Mouse (Mus musculus): ENCODE data around the gene Pip5k1c. TPM values are rescaled to one million over a fixed set of nuclear protein-coding genes. Genes with fewer than 3 reads are reported as not detected.

Pip5k1c gene
- total RNA-seq, 4 experiments from 2014 or later: 18.5 to 22.8 (median 21.9) TPM

DNA sequence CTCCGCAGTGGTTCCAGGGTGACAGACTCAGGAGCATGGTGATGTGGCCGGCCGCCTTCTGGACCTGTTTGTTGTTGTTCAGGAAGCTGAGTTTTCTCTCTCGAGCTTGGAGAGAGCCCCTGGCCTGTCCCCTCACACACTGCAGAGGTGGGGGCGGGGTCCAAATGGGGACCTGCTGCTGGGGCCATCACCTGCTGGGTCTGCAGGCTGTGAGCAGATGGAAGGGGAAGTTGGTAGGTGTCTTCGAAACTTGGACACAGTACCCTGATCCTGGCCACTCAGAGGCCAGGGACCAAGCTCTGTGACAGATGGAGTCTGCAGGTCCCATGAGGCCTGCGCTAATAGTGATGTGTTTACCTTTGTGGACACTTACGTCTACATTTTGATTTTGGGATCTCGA, 8.6 kb downstream of the Pip5k1c start:
- no peak for DNase-seq (ENCODE audit: low spot score in 2 of 2)

DNA sequence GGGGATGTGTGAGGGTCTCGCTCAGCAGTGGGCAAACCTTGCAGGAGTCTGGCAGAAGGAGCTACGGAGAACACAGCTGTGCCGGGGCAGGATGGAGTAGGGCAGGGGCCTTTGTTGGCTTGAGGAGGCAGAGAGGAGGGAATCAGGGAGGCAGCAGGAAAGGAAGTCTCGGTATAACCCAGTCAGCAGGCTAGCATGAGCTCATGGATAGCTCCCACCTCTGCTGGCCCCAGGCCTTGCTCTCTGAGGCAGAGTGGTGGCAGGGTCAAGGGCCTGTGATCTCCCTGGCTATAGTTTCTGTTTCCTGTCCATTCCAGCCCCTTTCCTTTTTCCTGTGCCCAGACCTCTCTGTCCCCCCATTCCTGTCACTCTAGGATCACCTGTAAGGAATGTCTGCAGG, 9.5 kb downstream of the Pip5k1c start:
- DNase-seq (ENCODE audit: low spot score in 2 of 2): no peak

DNA sequence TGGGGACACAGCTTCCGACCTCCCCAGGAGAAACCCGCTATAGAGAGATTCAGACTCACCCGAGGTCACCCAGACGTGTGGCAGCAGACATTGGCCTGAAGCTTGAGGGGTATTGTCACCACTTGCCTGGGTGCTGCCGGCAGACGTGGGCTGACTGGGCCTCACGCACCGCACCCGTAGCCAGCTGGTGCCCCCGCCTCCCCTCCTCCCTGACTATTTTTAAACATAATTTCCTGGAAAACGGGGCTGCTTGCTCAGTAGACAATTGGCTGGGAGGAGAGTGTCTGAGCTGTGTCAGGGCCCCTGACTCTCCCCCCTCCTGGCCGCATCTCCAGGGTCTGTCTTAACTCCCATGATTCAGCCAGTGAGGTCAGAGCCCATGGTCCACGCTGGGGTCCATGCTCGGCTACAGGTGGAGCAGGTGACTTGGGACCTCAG, 10.0 kb downstream of the Pip5k1c start:
- no peak for DNase-seq (ENCODE audit: low spot score in 2 of 2)

DNA sequence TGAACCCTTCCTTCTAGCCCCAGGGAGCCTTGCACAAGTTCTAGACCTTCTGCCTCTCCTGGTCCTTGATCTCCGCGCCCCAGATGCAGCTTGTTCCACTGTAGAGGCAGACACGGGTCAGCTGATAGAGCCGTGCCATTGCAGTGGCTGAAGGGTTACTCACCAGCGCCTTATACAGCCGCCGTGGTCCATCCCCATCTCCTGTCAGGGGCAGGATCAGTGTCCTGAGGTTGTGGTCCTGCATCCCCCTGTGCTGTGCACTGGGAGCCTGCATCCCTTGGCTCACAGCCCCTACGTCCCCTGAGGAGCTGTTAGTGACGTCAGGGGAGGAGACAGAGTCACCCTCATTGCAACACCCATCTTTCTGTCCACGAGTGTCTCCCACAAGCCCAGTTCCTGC, 10.5 kb downstream of the Pip5k1c start:
- no peak for DNase-seq (ENCODE audit: low spot score in 2 of 2)

DNA sequence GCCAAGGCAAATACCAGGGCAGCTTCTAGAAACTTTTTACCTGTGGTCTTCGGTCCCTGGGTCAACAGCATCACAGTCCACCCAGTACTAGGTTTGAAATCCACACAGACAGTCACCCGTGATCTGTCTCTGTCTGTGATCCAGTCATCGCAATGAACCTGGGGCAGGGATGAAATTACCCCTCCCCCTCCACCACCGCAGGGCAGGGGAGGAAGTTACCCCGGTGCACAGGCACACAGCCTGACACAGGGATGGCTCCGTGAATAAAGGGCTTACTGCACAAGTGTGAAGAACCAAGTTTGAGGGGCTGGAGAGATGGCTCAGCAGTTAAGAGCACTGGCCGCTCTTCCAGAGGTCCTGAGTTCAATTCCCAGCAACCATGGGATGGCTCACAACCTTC, 11.0 kb downstream of the Pip5k1c start:
- DNase-seq (ENCODE audit: low spot score in 2 of 2): no peak

DNA sequence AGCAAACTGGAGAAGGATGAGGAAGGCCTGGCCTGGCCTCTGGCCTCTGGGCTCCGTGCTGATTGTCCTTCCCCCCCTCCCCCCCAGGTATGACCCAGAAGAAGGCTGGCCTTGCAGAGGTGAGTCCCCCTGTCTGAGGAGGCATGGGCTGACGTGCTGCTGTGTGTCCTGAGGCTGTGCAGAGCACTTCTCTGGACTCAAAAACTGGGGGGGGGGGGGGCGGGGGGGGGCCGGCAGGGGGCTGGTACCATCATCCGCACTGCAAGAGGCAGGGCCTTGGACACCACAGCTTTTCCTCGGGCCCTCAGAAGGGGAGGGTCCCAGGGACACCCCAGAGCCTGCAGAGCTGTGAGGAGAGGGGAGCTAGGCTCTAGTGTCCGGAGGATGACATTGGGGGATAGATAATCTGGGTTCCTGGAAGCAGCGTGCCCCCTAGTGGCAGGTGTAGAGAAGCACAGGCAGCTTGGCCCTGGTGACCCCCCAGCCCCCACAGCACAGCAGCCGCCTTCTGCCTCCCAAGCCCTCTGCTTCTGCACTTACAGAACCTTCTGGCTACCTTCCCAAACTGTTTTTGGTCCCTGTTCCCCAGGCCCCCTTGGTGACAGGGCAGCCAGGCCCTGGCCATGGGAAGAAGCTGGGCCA, 12.0 kb downstream of the Pip5k1c start:
- DNase-seq (ENCODE audit: low spot score in 2 of 2): no peak

DNA sequence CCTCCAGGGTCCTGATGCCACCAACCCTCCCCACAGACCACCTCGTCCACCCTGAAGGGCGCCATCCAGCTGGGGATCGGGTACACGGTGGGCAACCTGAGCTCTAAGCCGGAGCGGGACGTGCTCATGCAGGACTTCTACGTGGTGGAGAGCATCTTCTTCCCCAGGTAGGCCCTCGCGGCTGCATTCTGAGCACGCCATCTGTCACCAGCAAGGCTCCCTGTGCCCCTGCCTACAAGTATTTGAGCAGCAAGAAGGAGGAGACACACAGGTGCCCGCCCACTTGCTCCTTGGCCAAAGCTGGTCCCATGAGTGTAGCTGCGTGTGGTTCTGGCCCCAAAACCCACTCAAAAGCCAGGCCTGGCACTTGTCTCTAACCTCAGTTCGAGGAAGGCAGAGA, 12.9 kb downstream of the Pip5k1c start:
- no peak for DNase-seq (ENCODE audit: low spot score in 2 of 2)

DNA sequence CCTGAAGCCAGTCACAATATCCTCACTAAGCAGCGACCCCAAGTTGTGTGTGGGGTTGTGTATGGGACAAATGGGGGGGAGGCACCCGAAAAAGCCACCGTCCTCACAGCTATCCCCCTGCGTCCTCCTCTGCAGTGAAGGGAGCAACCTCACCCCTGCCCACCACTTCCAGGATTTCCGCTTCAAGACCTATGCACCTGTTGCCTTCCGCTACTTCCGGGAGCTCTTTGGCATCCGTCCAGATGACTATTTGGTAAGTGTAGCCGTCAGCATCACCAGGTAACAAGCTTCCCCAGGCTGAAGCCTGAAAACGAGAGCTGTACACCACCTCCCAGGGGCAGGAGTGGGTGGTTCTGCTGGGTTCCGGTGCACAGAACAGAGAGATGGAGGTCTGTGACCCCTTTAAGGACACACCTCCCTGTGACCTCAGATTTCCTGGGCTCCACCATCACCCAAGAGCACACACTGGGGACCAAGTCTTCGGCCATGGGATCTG, 13.5 kb downstream of the Pip5k1c start:
- DNase-seq (ENCODE audit: low spot score in 2 of 2): no peak

DNA sequence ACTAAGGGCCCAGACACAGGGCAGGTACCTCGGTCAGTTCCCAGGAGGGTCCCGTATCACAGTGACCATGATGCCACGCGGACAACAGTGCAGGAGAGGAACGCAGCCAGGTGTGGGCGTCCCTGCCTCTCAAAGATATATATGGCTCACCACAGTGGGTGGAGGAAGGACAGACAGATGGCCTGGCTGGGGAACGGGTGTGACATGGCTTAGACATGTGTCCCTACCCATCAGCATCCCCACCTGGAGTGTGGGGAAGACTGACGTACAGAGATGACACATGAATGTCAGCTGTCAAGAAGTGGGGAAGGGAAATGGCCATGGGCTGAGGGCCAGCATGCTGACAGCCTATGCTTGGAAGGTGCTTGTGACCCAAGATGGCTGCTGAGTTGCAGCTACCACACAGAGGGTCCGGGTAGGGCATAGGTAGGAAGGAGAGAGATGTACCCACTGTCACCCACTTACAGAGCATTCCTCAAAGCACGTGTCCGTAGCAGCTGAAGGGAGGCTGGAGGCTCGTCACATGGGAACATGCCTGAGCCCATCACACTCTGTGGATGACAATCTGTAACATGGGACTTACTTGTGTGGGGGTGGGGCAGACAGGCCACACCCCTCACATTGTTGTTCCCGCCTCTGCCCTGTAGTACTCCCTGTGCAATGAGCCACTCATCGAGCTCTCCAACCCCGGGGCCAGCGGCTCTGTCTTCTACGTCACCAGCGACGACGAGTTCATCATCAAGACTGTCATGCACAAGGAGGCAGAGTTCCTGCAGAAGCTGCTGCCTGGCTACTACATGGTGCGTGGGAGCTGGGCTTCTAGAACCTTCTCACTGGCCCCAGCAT, 14.3 kb downstream of the Pip5k1c start:
- DNase-seq (ENCODE audit: low spot score in 2 of 2): no peak

DNA sequence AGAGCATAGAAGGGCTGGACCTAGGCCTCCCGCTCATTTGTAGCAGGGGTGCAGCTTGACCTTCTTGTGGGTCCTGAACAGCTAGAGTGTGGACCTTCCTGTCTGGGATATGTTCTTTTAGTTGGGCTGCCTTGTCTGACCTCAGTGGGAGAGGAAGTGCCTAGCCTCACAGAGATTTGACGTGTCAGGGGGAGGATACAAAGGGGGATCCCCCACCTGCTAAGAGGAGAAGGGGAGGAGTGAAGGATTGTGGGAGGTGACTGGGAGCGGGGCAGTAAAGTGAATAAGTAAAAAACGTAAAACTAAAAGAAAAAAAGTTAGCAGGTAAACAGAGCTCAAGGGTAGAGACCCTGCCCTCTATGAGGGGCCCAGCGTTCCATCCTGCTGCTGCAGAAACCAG, 16.8 kb downstream of the Pip5k1c start:
- DNase-seq (ENCODE audit: low spot score in 2 of 2): no peak

DNA sequence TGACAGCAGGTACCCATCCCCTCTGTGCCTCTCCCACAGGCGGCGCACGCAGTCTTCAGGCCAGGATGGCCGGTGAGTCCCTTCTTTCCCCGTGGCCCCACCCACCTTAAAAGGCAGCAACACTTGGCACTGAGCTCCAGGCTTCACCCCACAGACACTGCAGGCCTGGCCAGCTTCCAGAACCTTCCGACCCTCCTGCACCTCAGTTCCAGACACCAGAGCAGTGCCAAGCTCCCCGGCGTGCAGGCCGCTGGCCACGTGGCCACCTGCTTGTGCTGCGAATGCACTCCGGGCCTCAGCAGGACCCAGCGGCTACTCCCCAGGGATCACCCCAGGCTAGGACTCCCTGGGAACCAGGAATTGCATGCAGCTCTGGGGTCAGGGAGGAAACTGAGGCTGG, 20.8 kb downstream of the Pip5k1c start:
- DNase-seq (ENCODE audit: low spot score in 2 of 2): no peak

DNA sequence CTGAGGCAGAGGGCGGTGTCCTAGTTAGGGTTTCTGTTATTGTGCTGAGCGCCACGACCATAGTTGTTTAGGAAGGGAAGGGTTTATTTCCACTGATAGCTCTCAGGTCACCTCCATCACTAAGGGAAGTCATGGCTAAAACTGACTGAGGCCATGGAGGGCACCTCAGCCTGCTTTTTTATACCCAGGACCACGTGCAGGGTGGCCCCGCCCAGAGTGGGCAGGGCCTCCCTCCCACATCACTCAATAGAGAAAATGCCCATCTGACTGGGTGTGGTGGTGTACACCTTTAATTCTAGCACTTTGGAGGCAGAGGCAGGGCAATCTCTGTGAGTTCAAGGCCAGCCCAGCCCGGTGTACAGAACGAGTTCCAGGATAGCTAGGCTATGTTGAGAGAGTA, 21.4 kb downstream of the Pip5k1c start:
- no peak for DNase-seq (ENCODE audit: low spot score in 2 of 2)

DNA sequence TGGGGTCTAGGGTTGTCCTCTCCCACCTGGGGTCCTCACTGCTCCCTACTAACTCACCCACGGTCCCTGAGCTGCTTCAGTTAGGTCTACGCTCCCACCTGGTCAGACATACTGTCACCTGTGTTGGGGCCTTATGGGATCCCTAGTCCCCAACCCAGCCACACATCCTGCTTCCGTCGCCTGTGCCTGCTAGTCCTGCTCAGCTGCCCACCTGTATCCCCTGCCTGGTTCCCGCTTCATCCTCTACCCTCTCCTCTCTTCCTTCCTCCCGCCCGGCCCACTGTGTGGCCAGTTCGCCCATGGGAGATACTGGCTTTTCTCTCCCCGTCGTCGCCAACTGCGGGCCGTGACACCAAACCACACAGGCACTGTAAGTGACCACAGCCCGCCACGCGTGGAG, 22.8 kb downstream of the Pip5k1c start:
- no peak for DNase-seq (ENCODE audit: low spot score in 2 of 2)

DNA sequence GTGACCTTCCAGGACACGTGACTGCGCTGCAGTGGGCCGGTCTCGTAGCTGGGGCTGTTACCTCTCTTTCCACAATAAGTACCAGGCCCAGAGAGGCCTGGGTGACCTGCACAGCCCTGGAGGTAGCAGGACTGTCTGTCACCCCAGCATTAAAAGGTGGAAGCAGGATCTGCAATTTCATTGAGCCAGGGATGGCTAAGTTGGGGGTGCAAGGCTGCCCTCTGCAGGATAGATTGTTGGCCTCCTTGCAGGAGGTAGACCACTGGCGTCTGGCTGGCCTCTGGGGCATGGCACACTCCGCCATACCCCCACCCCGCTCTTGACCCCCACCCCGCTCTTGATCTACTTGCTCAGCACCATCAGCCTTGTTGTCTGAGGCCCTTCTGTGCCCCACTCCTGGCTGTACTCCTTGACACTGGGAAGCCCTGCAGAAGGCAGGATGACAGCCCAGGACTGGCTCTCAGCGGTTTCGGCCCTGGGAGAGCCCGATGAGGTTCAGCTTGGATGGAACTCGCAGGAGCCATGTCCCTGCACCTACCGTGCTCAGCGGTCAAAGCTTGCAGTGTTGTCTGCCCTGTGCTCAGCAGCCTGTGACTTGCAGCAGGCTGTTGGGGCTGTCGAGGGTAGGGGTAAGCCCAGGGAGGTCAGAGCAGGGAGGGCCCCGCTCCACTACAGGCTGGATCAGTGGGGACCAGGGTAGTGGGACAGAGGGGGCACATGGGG, 23.7 kb downstream of the Pip5k1c start:
- no peak for DNase-seq (ENCODE audit: low spot score in 2 of 2)

DNA sequence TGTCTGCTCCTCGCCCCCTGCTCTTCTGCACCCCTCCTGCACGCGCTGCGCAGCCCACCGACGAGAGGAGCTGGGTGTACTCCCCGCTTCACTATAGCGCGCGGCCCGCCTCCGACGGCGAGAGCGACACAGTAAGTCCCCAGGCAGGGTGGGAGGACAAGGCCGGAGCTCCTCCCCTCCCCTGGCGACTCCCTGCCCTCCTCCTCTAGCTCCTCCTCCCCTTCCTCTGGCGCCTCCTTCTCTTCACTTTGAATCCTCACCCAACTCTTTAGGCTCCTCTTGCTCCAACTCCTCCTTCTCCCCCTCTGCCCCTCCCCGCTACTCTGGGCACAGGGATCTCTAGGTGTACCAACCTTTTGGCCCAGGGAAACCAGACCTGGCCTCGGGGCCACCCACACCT, 24.5 kb downstream of the Pip5k1c start:
- no peak for DNase-seq (ENCODE audit: low spot score in 2 of 2)

DNA sequence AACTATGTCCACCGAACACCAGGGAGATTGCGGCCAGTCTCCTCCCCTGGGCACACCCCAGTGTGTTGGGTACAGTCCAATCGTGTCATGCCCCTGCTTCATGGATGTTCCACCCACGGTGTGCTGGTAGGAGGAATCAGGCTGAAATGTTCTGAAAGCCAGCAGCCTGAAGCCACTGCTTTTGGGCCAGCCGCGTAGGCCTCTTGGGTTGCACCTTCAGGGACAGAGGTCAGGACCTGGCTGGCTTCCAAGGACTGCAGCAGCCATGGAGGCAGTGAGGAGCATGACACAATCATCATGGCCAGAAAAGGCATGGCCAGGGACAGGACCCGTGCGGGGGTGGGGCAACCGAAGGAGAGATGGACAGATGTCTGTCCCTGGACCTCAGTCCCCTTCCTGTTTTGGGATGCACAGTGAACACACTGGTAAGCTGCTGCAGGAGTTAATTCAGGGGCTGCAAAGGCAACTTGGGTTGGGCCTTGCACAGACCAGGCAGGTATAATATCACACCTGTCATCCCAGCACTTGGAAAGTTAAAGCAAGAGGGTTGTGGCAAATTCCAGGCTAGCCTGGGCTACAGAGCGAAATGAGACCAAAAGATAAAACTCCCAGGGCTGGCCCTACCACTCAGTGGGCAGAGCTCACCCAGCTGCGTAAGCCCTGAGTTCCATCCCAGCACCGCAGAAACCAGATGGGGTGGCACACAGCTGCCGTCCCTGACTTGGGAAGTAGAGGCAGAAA, 26.0 kb downstream of the Pip5k1c start:
- DNase-seq (ENCODE audit: low spot score in 2 of 2): peak in 1 of 2 experiments; percentile 43

DNA sequence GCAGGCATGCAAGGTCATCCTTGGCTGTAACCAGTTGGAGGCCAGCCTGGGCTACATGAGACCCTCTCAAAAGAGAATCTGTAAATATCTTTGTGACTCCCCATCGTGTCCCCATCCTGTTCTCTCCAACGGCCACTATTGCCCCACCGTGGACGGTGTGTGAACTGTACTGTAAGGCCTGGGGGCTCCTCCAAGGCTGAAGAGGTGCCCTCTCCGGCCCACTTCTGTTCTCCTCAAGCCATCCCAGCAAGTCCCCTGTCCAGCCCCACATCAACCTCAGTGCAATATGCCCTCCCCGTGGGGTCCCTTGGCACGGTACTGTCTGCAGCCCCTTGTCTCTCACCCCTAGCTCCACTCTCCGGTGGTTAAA, 26.6 kb downstream of the Pip5k1c start:
- DNase-seq (ENCODE audit: low spot score in 2 of 2): no peak

DNA sequence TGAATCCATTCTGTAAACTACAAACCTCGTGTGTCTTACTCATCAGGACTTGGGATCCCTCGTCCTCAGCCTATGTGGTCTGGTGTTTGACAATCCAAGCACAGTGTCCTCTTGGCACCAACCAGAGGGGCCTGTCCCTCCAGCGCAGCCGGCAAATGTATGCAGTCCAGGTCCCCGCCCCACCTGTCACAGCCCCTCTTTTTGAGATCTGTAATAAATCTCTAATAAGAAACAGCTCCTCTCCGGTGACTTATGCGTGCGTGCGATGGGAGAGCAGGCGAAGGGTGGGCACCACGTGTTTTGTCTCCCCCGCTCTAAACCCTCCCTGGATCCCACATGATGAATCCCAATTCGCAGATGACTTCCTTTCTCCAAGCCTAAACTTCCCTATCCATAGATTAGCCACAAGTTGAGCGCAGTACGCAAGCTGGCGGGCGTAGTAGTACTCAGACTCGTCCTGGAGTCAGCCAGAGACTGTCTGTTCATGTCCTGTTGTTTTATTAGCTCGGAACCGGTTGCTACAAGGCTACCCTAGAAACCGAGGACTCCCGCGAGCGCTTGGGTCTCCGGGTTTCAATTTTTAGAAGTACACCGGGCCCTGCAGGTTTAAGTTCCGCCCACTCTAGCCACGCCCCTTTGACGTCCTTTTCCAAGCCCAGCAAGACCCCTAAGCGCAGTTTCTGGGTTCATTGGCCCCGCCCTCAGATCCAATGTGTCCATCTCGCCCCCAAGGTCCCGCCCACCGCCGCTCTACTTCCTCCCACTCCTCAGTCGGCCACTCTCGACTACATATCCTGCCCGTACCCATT, 27.2 kb downstream of the Pip5k1c start:
- no peak for DNase-seq (ENCODE audit: low spot score in 2 of 2)

DNA sequence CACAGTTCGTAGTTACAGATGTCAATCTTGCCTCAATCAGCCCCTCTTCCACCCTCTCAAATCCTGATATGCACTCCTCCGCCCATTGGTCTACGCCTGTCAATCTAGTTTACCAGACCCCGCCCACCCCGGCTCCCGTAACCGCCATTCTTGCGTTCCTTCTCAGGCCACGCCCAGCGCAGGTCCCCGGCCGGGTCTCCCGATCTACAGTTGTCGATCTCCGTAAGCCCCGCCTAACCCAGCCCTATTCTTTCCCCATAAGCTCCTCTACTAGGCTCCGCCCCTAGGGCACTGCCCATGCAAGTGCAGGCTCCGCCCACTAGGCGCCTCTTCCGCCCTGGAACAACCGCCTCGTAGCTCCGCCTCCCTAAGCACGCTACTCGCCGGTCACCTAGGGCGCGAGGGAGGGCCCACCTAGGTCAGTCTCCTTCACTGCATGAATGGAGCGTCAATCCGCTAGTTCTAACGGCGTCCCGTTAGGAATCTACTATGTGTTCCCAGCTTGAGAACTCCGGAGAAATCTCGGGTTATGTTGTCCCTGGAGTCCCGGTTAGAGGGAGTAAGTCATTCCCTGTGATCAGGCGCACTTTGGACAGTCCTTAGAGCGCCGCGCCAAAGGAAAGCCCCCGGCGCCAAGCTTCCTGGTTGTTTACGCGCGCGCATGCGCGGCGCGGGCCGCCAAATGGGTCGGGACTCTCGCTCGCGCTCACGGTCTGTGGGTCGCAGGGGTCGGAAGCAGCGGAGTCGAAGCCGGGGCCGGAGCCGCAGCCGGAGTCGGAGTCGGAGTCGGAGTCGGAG, 28.0 kb downstream of the Pip5k1c start, which contains the start of gene Cactin:
Gene Cactin, plus strand, starts transcription at position 554 of the 798 bp plus-strand sequence.
- DNase-seq (ENCODE audit: low spot score in 2 of 2): peak; percentile 100

DNA sequence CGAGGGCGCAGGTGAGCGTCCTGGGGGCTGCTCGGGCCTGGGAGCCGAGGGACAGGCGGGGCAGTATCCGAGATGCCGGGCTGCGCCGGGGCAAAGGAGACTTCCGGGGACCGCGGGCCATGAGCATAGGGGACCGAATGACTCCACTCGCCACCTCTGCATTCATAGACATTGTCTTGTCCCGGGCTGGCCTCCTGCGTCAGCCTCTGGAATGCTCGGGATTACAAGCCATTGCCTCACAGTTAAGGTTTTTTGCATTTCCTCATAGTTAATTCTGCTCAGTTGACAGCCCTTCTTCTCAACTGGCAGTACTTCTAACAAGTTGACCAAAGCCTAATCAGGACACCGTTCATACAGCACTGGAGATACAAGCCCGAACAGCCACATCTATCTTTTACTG, 28.7 kb downstream of the Pip5k1c start:
- DNase-seq (ENCODE audit: low spot score in 2 of 2): no peak

Measured in gastrocnemius, adult 8-10 months (tissue).